Mouse (Mus musculus) thymus, adult 2 months (tissue): ENCODE data around the gene Fam43b.

ENCODE experiments used
- CTCF ChIP-seq: fragments of 200-500 bp; IDR thresholded peaks from 2 replicates; pipeline ENCODE4 v1.5.1; 2012; ENCODE audit warnings: mild to moderate bottlenecking, control low read depth, low read length, moderate library complexity, borderline replicate concordance; ENCODE audit not compliant: control insufficient read depth, poor library complexity, insufficient read depth; ENCODE audit errors: extremely low read depth
- POLR2A ChIP-seq: fragments of 200-500 bp; IDR thresholded peaks from 2 replicates; pipeline ENCODE4 v1.6.1; 2012; ENCODE audit warnings: mild to moderate bottlenecking, low read length, control low read depth, moderate library complexity; ENCODE audit not compliant: control insufficient read depth, poor library complexity, insufficient read depth; ENCODE audit errors: extremely low read depth

DNA sequence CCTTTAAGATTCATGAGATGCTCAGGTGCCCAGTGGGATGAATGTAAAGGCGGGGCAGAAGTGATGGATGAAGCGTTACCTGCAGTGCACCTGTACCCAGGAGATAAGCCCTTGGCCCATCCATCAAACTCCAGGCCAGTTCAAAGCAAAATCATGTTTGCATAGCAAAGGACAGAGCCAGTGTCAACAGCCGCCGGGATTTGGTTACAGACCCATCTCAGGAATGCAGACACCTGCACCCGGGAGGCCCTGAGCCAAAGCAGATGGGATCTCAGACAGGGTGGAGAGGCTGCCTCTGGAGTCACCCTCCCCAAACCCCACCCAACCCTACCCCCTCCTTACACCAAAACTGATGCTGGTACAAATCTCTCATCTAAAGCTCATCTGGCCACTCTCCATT is 14.7 kb upstream of the Fam43b start:
- TF ChIP-seq CTCF (no peak), POLR2A (no peak)
